Mouse (Mus musculus) left cerebral cortex, adult 18-20 months (tissue): ENCODE measurements around the gene Pga5. TPM values are rescaled to one million over a fixed set of nuclear protein-coding genes. Genes with fewer than 3 reads are reported as not detected.
A peak's percentile ranks its signal among the peaks of the same experiment; 100 is the strongest.

Experiments used
- DNase-seq, 2 experiments: peaks; one replicate each; pipeline ENCODE4 v3.0.0; 2021 to 2022; ENCODE audit warnings: low spot score in 2 of 2, mixed read lengths in 1 of 2
- long read RNA-seq, 2 experiments: library from polyadenylated mRNA; stranded (forward); transcript quantifications; one replicate each; pipeline ENCODE4 v2.0.0; 2021
- total RNA-seq, 2 experiments: library from RNA; stranded (reverse); gene quantifications; 2 replicates each; pipeline ENCODE4 v1.2.3; 2021

Pga5 gene
- total RNA-seq: not detected
- long read RNA-seq, experiment 1: 0 reads
- long read RNA-seq, experiment 2: 0 reads

DNA sequence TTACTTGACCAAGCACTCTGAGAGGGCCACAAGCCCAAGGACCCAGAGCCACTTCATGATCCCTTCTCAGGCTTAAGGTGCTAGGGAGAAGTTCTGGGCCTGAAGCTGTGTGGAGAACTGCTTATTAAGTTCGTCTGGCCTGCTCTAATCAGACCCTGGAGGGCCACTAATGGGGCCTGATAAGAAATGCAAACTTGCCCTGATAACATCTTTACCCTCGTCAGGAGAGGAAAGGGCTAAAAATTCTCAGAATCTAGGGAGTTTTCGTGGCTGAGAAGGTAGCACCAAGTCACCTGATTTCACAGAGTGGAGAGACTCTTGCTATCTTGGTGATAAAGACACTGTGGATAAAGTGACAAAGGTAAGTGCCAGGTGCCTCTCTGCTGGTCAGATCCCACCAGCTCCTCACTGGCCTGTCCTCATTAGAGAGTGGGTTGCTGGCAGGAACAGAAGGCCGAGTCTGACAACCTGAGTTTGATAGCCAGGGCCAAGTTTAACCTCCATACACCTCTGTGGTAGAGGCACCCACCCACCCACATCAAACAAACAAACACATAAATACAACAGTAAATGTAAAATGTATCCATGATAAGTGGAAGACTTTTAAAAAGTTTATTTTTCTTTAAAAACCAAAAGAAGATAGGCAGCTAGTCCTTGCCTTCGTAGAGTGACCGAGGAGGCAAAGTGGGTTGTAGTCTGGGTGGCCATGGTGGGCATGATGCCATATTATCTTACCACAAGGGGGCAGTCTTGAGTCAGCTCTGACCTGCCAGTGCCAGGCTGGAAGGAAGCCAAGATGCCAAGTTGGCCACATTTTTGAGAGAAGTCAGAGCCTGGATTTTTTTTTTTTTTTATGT lies at the start of gene Pga5:
Gene Pga5 (minus strand): TSS at position 157 of the 857 bp plus-strand sequence.
- peak; percentile 78 to 88 for DNase-seq

DNA sequence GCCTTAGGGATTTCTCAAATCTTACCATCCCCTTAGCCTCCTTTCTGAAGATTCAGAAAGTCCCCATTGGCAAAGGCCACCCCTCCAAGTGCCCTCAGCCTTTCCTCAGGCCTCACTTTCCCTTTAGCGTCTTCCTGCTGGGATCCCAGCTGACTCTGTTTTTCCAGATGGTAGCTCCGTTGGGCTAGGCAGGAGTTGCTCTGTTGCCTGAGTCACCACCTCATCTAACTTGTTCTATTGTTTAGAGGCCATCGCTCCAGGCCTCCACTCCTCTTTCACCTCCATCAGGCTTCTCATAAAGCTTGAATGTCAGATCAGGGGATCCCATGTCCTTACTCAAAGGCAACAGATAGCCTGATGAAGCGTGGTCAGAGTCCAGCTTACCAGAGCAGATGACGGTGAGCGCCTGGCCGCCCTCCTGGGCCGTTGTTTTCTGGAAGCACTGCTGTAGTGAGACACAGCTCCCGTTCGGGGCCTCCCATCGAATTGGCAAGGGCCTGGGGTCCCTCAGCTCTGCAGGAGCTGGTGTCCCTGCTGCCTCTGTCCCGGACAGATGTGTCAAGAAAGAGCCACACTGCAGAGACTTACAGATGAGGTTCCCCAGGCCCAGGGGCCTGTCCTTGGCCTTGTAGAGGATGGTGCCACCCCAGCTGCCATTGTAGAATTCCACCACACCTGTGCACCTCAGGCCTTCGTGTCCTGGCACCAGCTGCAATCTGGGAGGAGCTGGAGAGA lies 46.9 kb upstream of the Pga5 start:
- DNase-seq: no peak

DNA sequence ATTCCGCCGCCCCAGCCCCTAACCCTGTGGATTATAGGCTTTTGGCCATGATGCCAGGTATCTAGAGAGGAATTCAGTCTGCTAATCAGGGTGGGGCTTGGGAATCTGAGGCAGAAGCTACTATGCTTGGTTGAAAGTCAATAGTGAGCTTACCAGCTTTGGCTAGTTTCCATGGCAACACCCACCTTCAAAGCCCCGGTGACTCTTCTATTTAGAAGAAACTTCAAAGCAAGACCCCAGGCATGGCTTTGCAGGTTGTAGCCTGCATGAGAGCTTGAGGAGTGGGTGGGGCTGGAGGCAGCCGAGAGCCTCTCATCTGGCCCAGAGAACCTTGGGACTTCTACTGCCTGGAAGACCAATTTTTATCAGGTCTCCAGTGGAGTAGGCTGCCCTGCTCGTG lies 45.8 kb upstream of the Pga5 start:
- no peak for DNase-seq

DNA sequence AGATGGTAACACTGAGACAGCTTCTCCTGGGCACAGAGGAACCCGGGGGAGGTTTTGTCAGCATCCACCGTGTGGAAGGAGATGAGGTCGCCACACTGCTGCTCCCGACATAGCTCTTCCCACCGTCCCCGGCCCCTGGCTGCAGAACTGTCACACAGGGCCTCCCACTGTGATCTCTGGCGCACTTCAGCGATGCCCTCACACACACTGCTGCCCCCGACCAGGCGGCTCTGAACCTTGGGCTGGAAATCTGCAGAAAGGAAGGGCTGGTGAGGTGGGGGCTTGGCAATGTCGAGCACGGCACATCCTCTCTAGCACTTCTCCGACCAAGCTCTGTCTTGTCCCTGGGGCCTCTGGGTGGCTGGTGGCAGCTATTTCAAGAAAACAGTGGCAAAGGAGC lies 45.2 kb upstream of the Pga5 start:
- no peak for DNase-seq

DNA sequence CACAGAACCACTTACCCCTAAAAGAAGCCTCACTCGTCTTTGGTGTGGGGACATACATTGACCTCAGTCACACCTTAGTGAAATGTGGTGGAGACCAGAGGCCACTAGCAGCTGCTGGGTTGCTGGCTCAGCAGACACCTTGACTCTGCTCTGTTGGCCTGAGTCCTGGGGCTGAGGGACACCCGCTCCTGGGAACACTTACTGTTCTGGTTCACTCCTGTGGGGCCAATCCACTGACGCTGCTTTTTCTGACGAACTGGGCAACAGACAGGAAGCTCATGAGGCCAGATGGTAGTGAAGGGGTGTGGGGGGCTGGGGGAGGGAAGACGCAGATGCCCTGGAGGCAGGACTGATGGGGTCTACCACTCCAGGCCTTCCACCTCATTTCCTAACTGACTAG lies 43.2 kb upstream of the Pga5 start:
- DNase-seq: no peak

DNA sequence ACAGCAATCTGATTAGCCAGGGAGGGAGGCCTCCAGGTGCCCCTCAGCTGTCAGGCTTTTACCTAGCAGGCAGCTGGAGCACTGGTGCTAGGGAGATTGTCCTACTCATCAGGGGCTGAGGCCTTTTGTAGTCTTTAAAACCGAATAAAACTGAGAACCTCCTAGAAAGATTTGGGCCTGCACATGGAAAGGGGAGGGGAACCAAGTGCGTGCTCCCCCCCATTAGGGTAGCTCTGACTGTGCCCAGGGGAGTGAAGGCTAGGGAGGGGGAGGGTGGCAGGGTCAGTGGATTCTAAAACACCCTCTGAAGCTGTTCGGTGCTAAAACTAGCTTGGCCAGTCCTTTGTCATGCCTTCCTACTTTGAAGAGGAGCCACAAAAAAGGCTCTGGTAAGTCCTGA lies 42.7 kb upstream of the Pga5 start:
- no peak for DNase-seq

DNA sequence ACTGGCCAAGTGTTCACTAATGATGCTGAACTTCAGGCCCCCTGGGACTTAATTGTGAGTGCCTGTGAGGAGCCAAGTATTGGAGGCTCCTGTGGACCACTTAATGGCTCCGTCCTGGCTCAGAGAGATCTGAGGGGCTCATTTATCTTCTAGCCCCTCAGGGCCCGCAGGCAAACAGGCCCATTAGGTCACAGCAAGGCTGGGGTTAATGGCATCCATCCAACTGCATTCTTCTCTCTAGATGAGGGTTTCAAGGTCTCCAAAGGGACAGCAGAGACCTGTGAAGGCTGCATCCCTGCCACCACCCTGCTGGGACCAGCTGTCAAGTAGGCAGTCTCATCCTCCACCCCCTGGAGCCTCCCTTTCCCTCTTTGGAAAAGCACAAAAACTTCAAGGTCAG lies 41.9 kb upstream of the Pga5 start:
- no peak for DNase-seq

DNA sequence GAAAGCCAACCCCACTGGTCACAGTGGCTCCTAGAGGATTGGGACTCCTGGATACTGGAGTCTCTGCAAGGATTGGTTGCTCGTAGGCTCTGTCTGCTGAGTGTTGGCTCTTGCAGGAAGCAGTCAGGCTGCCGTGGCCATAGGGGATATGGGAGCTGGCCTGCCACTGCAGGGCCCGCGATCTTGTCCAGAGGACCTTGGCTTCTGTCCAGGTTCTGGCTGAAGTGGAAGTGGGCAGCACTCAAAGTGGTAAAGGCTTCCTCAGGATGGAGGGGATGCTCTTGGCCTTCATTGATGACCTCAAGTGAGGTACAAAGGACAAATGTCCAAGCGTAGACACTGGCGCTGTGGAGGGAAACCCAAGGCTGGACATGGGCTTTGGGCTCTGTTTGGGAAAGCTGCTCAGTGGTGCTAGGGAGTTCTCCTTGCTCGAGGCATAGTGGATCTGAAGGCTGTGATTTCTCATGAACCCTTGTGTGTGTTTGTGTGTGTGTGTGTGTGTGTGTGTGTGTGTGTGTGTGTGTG lies 40.4 kb upstream of the Pga5 start:
- no peak for DNase-seq

DNA sequence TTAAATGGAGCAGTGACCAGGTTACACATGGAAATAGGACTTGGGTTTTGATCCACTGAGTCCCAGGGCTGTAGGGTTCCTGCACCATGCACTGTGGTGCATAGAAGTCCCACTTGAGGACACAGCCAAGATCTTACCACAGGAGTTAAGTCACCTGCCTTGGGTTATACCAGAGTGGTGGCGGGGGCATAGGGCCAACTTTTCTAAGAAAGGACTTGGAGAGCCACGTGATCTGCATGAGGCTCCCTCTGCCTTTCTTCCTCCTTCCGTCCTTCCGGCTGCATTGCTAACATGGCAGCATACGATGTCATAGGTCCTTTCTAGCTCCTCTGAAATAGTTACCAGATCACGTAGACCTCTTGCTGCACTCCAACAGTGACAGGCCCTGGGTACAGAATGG lies 37.6 kb upstream of the Pga5 start:
- no peak for DNase-seq

DNA sequence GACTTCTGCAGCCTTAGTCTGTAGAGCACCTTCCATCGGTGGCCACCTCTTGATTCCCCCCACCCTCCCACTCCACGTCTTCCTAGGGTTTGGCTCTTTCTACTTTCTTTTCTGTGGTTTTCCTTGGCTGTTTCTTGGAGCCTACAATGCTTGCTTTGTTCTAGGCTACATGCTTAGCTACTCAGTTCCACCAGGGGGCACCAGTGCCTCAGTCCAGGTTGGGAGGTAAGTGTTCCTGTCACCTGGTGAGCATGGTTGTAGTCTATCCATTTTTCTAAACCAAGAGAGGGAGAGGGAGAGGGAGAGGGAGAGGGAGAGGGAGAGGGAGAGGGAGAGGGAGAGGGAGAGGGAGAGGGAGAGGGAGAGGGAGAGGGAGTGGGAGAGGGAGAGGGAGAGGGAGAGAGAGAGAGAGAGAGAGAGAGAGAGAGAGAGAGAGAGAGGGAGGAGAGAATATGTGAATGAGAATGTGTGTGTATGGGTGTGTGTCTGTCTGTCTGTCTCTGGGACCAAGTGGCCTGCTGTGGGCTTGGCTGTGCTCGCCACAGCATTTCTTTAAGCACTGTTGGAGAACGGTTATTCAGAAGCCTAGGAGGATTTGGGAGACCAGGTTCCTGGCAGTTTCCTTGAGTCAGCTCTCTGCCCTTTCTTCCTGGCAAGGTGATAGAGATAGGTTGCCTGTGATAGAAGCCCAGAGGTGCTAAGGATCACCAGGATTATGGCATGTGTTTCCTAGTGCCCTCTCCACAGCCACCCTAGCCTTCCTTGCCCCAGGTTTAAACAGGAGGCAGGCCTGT lies 37.0 kb upstream of the Pga5 start:
- peak; percentile 88 to 90 for DNase-seq

DNA sequence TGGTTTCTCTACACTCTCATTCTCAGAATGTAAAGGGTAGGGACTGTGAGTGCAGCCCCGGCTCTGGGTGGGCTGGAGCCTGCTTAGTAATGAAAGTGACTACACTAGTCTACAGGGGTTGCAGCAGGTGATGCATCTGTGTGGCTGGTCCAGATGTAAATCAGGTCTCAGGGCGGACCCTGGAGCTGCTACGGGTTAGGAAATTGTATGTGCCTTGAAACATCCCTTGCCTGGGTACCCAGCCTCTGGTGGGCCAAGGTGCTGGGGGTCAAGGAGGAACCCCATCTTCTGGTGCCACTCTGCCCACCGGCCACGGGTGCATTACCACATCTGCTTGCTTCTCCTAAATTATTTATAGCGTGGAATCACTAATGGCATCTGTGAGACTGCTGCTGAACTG lies 36.3 kb upstream of the Pga5 start:
- DNase-seq: no peak

DNA sequence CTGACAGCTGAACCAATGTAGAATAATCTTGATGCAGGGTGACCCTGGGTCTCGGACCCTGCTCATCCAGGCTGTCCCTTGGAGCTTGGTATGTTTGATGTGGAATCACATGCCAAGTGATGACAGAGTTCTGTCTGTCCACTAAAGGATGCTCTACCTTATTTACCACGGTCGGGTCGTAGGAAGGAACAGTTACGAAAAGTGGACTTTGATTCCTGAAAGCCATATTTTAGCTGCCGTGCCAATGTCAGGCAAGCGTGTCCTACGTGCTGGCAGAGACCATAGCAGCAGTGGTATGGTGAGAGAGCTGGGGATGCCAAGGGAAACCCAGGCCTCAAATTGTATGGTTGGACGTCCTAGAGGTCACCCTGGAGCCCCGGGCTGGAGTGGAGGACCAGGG lies 35.7 kb upstream of the Pga5 start:
- DNase-seq: no peak

DNA sequence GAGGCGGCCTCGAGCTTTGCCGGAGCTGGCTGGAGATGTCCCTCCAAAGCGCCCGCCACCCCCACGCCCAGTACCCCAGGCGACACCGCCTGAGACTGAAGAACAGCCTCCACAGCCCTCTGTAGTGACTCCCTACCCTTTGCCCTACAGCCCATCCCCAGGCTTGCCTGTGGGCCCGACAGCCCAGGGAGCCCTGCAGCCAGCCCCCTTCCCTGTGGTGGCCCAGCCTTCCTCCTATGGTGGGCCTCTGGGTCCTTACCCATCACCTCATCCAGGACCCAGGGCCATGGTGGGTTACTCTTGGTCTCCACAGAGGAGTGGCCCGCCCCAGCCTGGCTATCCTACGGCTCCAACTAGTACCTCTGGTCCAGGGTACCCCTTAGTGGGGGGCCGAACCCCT lies 34.8 kb upstream of the Pga5 start:
- no peak for DNase-seq

DNA sequence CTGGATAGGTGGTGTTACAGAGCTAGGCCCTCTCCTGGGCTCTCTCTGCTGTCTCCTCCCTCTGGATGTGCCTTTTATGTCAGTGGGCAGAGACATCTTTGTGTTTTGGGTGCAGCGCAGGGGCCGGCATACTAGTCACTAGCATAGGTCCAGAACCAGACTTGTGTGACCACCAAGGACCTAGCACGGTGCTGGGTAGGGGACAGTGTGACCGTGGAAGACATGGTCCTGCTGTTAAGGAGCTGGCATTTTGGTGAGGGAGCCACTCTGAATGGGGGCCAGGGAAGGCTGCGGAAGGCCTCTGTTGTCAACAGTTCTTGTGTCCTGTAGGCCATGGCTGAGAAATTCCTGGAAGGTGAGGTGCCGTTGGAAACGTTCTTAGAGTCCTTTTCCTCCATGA lies 34.3 kb upstream of the Pga5 start:
- DNase-seq: no peak

DNA sequence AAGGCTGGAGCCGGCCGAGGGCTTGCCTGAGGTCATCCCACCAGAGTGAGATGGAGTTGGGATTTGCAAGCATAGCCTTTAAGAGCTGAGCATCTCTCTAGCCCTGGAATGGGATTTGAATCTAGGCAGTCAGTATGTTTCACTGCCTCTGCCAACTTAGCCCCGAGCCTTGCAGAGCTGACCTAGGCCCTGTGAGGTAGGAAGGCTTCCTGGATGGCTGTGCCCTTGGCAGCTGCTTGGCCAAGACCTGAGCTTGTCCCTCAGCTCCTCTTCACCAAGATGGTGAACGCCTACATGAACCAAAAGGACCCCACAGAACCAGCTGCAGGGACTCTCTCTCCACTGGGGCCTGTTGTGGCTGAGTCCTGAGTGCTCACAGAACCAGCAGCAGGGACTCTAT lies 32.9 kb upstream of the Pga5 start:
- DNase-seq: no peak

DNA sequence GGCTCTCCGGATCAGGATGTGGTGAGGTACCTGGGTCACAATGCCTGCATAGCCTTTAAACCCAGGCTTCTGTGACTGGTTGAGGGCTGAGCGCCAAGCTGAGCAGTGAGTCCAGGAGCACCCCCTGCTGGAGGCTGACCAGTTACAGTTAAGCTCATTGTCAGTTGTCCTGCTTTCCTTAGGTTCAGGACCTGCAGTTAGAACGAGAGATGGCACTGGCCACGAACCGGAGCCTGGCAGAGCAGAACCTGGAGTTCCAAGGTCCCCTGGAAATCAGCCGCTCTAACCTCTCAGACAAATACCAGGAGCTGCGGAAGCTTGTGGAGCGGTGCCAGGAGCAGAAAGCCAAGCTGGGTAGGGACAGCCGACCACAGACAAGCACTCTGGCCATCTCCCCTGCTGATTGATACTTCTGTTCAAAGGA lies 32.2 kb upstream of the Pga5 start:
- peak; percentile 72 to 77 for DNase-seq

DNA sequence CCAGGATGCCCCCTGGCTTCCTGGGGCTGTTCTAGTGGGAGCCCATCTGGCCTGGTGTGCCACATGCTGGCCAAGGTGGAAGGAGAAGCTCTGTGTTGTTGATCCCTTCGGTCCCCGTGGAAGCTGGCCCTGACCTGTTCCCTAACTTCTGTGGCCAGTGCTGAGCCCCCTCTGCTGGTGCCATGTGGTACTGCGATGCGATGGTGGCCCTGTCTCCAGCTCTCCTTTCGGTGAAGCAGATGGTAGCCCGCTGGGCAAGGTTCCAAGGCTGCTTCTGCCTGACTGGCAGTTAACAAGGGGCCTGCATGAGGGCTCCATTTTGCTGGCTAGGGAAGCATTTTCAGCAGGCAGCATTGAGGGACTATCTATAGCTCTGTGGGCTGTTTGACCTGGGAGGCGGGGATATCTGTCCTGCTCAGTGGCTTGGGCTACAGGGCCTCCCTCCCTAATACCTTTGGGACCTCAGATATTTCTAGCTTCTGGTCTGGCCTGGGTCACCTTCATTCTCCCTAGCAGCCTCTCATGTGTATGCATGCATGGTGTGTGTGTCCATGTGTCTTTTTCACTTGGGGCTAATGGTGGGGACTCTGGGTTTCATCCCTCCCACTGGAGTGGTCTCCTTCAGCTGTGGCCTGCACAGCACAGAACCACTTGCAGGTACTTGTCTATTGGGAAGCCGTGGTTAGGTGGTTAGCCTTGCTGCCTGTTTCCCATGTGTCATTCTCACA lies 31.7 kb upstream of the Pga5 start:
- peak; percentile 99 to 100 for DNase-seq

DNA sequence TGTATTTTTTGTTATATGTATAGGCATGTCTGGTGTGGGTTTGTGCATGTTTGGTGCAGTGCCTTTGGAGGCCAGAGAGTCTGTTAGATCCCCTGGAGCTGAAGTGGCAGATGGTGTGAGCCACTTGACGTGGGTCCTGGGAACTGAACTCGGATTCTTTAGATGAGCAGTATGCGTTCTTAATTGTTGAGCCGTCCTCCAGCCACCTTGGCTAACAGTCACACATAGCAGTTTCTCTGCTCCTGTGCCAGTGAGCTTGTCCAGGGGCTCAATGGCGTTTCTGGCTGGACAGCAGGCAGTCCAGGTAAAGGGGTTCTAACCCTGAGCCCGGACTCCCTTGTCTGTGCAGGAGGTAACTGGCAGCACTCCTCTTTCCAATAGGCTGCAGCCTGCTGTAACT lies 31.0 kb upstream of the Pga5 start:
- DNase-seq: no peak

DNA sequence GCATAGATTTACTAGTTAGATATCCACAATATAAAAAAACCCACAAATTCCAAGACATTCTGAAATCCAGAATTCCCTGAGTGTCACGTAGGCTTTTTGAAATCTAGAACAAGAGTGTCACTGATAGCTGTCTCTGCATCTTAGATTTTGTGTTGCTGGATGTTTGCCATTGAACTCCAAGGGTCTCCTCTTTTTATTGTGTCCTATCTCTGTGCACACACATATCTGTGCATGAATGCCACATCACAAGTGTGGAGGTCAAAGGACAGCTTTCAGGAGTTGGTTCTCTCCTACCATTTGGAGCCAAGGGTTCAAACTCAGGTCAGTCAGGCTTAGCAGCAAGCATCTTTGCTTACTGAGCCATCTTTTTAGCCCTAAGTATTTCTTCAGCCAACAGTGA lies 30.0 kb upstream of the Pga5 start:
- no peak for DNase-seq

DNA sequence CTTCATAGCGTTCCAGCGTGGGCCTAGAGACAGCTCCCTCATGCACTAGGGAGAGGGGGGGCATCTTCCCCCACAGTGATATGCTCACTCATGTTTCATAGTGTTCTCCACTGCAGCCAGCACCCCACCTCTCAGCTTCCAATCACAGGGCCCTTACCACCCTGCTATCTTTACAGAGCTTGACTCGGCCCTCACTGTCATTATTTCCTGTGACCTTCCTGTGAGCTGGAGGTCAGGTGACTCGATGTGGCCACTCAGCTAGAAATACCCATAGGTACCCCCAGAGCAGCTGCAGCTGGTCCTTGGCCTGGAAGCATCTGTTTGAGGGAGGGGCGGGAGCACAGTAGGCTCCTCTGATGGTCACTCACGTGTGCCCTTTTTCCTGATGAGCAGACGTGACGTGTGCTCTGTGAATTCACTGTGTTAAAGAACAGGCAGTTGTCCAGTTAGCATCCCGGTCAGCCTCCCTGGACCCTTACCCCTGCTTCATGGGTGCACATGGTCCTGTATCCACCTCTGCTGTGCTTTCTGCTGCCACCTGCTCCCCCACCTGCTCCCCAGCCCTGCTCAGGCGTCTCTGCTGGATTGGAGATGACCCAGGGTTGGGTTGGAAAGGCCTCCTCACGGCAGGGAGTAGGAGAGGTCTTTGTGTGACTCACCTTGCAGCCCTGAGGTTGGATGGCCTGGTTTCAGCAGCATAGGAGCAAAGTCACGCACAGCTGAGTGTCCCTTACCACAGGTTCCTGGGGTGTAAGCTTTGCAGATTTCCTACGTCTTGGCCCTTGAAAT lies 29.4 kb upstream of the Pga5 start:
- no peak for DNase-seq
